Mouse (Mus musculus) right cerebral cortex, postnatal 36 days (tissue): ENCODE data around the gene St6galnac4.
A peak's percentile ranks its signal among the peaks of the same experiment; 100 is the strongest.

ENCODE experiments used
- DNase-seq, 2 experiments: peaks; one replicate each; pipeline ENCODE4 v3.0.0; 2022; ENCODE audit warnings: low spot score in 2 of 2, mixed read lengths in 1 of 2

Gene St6galnac4

DNA sequence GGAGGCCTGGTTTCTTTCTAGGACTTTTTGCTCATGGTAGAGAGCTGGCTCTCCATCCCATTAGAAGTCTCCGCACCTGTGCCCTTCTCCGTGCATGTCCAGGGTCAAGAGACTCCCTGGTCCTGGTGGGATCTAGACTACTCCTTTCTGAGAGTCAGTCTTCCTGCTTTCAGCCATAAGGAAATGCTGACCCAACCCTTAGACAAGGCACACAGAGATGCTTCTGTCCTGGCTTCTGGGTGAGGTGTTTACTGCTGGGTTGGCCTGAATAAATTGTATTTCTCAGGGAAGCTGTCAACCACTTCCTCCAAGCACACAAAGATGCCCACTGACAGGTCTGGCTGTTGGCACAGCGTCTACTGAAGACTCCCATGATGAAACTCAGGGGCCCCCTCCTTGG is 12.5 kb downstream of the St6galnac4 start, which contains the start of gene St6galnac6:
Gene St6galnac6 (plus strand): TSS at position 301 of the 400 bp plus-strand sequence.
- DNase-seq = no peak

DNA sequence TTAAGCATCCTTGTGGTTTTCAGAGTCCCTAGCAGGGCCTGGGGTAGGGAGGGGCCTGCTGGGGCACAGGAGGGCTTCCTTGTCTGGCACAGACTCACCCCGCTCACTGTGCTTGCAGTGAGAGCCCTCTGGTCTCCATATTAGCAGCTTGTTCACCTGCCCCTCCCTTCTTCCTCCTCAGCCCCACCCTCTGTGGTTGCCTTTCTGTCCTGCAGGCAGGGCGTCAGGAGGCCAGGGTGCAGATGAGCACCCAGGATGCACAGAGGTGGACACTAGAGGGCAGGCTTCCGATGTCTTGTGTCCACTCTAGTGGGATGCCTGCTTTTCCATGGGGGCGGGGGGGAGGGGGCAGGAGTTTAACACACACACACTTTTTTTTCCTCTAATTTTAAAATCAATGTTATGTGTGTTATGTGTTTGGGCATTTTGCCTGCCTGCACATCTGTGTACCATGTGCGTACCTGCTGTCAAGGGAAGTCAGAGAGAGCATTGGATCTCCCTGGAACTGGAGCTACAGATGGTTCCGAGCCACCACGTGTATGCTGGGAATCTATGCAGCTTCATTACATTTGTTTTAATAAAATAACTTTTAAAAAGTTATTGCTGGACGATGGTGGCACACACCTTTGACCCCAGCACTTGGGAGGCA is 14.6 kb downstream of the St6galnac4 start:
- no peak for DNase-seq

DNA sequence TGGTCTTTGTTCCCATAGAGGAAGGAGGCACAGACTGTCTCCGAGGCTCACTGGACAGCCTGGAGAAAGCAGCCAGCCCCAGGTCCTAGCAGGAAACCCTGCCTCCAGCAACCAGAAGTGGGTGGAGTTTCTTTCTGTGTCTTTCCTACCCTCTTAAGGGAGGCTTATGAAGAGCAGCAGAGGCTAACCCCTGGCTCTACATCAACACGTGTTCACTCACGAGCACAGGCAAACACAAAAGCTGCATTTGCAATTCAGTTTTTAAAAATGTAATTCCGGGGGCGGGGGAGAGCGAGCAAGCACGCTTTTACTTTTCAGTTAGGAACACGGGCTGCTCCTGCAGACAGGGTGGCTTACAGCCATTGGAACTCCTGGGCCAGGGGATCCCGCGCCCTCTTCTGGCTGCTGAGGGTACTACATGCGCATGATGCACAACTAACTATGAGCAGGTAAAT is 15.7 kb downstream of the St6galnac4 start:
- peak; percentile 81 to 89 for DNase-seq

DNA sequence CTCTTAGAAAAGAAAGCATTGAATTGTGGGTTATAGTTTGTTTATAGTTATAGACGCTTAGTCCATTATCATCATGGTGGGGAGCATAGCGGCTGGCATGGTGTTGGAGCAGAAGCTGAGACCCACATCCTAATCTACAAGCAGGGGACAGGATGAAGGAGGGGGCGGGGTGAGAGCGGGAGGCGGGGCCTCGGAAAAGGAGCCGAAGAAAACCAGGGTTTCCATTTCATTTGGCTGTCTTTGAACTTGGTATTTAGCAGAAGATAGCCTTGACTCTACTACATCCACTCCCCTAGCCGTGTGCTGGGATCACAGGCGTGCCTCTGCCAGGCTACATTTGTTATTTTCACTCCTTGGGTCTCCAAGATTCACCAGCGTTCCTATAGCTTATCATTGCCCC is 17.7 kb downstream of the St6galnac4 start:
- no peak for DNase-seq

DNA sequence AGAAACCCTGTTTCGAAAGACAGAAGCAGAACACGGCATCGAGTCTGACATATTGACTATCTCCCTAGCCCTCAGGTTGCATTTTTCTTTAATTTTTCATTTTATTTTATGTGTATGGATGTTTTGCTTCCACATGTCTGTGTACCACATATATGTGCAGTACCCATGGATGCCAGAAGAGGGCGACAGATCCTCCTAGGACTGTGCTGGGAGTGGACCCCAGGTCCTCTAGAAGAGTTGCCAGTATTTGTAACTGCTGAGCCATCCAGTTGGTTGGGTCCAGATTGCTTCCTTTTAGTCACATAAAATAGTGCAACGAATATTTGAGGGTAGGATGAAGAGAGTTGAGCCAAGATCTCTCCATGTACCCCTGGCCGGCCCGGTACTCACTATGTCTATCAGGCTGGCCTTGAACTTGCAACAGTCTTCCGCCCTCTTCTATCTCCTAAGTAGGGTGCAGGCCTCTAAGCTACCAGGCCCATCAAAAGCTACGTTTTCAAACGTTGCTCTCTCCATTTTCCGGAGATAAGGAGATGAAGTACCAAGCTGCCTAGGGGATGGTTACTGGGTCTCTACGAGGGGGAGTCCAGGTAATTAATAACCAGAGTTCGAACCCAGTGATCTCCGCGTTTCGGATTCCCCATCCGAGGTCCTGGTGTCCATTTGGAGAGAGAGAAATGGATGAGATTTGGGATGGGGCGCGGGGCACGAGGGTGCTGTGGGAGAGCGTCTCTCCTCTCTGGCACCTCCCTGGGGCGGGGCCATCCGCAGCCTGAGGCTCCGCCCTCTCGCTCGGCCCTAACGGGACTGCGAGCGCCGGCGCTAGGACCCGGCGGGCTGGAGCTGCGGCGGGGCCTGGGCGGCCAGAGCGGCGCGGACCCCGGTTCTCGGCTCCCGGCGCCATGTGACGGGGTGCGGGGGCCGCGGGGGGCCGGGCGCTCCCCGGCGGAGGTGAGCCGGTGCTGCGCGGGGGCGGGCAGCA is 19.6 kb downstream of the St6galnac4 start:
- peak; percentile 66 to 81 for DNase-seq

DNA sequence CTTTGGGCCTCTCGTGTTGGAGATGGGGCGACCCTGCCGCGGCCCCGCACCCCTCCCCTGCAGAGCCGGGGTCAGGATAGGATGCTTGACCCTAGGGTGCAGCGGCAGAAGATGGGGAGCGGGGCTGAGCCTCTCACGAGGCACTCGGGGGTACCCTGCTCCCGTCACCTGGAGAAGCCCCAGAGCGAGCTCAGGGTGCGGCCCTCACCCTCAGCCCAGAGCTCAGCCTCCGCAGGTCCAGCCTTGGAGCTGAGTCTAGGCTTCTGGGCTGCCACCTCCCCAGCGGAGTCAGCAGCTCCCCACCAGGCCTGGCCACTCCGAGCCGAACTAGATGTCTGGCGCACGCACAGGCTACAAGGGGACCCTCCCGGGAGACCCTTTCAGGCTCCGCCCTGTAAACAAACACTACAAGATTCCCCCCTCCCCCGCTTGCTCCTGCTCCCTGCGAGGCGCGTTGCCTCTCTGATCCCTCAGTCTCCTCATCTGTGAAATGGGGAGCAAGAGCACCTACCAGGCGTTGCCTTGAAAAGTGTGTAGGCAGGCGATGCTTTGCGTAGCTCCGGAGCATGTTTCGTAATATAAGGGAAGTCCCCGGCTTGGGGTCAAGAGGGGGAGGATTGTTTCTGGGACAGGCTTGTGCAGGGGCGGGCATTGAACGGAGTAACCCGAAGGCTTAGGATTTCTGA is 20.5 kb downstream of the St6galnac4 start:
- peak in 1 of 2 experiments; percentile 32 for DNase-seq

DNA sequence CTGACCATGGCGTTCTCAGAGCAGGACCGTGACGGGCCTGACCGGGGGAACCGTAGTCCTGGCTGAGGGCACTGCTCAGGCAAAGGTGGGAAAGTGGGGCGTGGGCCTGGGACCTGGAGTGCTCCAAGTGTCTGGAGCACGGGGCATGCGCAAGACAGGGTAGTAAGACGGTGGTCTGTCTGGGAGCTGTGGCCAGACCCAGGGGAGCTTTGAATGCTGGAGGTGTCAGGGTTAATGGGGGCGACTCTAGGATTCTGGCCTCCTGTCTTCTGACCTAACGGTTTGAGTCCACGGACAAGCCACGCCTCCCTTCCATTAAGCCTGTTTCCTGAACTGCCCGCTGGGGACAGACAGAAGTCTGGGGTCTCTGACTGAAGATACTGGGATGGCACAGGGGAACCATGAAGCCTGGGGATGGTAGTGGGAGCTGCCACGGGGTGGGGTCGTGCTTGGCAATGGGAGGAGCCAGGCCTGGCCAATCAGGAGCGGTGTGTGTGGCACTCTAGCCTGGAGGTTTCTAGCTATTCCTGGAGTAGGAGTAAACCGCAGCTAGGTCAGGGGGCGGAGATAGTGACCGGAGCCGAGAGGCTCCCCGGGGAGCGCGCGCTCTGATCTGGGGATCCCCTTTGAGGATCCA is 21.4 kb downstream of the St6galnac4 start:
- no peak for DNase-seq

DNA sequence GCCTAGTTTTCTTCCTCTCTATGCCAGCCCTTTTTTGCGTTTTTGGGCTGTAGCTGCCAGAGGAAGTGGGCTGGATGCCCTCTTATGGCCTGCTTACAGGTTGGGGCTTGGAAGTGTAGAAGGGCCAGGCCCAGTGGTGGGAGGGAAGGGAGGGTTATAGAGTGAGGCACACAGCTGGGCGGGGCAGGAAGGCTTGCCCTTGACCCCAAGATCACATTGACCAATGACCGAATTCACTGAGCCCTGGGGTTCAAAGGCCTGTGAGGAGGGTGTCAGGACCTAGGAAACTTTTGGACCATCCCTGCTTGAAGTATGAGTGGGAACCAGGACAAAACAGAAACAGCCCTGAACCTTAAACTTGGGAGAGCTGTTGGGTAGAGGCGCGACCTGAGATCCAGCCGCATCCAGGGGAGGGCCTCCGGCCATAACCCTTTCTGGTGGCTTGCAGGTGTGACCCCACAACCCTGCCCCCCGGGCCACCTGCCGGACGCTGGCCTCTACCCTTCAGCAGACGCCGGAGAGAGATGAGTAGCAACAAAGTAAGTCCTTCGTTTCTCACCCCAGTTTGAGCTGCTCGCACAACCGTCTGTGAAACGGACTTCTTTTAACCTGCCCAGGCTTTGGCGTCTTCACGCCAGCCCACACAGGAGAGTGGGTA is 22.0 kb downstream of the St6galnac4 start:
- DNase-seq = no peak

DNA sequence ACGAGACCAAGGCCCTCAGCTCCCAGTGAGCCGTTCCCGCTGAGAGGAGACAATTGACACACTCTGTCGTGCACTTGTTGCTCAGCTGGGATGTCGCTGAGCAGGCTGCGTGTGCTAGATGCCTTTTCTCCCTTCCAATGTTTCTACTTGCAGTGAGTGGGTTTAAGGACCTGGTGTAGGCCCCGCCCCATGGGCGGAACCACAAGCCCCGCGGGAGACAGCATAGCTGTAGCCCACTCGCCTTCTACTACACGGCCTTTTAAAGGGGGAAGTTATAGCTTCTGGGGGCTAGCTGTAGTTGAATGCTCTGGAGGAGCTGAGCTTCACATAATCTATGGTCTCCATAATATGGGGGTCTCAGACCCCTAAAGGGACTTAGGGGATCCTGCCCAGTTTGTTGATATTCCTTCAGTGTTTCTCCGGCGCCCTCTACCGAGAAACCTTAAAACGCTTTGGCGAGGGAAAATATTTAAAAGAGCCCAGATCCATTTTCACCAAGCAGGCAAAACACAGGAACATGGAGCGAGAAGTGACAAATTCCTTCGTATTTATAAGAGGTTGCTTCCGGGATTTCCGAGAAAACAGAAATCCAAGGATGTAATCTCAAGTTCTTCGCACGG is 23.8 kb downstream of the St6galnac4 start:
- DNase-seq = no peak

DNA sequence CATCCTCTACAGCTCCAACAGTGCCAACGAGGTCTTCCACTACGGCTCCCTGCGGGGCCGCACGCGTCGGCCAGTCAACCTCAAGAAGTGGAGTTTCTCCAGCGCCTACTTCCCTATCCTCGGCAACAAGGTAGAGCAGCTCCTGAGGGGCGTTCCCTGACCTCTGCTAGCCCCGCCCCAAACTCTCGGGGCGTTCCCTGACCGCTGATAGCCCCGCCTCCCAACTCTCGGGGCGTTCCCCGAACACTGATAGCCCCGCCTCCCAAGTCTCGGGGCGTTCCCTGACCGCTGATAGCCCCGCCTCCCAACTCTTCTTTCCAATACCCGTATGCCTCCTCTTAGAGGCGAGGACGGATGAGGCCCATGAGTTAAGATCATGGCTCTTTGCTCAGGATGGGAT is 25.4 kb downstream of the St6galnac4 start:
- DNase-seq = no peak

DNA sequence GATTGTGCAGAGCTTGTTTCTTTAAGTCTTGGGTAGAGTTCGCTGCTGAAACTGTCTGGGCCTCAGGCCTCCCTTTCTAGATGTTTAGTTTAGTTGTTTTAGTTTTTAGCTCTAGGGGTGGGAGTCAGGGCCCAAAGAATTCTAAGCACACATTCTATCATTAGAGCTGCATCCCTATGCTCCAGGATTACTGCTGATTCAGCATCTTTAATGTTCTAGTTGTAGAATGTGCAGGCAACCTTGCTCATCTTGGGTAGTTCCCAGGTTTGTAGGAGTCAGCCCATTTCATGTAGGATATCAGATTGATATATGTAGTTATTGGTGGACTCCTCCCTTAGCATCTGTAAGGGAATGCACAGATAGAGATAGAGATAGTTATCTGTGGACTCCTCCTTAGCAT is 30.2 kb downstream of the St6galnac4 start:
- no peak for DNase-seq

DNA sequence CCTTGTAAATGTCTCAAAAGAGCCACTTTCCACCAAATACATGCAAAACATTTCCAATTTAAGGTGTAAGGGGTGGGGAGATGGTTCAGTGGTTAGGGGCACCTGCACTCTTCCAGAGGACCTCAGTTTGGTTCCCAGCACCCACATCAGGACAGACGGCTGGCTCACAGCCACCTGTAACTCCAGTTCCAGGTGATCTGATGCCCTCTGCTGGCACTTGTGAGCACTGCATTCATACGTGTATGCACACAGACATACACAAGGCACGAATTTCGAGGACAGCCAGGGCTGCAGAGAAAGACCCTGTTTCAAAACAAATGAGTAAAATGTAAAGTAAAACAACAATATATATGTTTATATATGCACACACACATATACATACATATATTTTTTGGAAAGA is 30.7 kb downstream of the St6galnac4 start:
- DNase-seq = no peak

DNA sequence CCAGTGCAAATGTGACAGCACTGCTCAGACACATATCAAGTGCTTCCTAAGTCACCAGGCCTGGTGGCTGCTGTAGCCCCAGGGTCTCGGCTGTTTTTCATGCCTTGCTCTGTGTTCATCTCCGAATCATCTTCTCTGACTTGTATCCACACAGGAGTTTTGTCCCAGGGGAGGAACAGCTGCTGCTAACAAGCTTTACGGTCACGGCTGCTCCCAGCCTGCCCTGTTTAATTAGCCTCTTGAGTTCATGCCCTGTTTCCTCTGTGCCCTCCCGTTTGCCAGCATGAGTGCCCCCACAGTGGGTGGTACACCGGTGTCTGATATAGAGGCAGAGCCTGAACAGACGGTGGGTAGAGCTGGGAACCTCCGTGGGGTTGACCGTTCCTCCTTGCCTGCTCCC is 31.2 kb downstream of the St6galnac4 start:
- DNase-seq = no peak

DNA sequence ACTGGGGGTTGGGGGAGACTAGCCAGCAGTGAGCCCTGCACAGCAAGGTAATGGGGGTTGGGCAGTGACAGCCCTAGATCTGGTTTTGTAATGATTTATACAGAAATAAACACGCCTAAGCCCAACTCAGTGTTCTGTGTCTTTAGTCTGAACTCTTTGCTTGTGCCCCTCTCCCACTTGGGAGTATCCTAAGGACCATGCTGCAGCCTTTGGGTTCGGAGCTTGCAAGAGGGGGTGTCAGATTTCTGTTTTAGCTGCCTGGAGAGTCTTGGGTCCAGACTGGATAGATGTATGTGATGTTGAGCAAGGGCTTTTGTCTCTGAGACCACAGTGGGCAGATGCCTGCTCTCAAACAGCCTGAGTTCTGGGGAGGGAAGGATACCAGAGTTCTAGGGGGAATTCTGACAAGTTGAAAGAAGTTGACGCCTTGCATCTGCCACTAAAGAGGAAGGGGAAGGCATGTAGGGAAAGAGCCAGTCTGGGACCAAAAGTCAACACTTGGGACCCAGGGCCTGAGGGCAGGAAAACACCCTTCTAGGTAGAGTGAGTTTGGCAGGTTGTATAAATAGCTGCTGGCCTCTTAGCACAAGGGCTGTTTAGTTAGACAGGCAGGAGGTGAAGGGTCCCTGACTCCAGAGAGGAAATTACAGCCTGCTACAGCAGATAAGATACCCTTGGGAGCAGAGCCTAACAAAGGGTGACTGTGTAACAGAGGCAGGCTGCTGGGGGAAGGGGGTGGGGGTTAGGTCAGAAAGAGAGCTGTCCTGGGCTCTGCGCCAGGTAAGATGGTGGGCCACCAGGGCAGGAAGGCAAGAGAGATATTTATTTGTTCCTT is 34.0 kb downstream of the St6galnac4 start:
- DNase-seq = no peak

DNA sequence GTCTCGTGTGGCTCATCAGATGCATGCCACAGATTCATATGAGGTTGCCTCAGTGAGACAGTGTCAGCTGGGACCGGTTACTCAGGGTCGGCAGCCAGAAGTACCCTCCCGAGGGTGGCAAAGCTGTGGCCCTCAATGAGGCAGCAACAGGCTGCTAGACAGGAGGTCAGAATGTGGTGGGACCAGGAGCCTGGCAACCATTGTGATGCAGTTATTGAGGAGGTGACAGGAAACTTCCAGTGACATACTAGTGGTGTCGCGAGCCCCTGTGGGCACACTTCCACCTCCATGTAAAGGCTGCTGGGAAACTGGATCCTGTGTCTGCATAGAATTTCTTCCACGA is 34.6 kb downstream of the St6galnac4 start, which contains the start of gene Ak1:
Gene Ak1 (plus strand): TSS at position 242 of the 343 bp plus-strand sequence.
- no peak for DNase-seq

DNA sequence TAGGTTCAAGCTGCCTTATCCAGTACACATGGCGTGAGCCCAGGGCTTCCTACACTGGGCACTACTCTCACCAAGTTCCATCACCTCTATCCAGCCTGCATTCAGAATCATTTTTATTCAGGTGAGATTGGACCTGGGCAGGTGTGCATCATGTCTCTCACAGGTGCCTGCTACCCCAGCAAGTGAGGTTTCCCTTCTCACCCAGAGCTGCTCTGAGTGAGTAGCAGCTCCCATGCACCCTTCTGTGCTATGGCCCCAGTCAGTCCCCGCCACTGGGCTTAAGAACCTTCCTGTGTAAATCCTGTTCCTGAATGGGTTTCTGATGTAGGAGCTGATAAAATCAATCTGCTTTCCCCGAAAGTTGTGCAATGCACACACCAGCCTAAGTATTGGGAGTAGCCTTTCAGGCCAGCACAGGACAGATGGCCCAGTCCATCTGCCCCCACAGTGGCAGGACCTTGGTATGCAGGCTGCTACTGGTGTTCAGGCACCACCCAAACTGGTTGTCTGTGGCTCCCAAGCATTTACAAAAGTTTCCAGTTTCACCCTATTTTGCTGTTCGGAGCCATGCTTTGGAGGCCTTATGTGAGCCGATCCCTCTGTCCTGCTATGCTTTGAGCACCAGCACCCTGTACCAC is 37.3 kb downstream of the St6galnac4 start:
- DNase-seq = no peak

DNA sequence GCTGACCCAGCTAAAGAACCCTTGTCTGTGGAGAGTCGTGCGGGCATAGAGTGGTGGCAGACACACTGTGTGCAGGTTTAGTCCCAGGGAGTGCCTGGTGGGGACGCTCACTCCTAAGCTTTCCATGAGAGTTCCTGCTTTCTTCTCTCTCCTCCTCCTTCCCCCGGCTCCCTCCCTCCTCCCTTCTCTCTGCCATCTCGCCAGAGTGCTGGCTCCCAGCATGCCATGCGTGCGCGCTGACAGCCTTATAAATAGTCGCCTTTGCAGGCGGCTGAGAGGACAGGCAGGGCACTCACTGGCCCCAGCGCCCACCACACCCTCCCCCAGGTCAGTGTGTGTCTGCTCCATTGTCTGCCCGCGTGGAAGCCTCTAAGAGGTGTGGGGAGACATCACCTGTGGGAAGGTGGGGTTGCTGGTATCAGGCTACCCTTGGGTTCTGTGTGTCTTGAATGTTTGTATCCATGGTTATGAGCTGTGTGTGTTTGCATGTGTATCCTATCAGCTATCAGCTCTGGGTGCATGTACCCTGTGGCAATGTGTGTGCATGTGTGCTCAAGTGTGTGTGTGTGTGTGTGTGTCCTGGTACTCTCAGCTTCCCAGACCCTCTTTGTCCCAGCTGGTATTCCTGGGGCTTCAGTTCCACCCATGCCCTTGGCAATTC is 38.4 kb downstream of the St6galnac4 start:
- DNase-seq = peak; percentile 87 to 90

DNA sequence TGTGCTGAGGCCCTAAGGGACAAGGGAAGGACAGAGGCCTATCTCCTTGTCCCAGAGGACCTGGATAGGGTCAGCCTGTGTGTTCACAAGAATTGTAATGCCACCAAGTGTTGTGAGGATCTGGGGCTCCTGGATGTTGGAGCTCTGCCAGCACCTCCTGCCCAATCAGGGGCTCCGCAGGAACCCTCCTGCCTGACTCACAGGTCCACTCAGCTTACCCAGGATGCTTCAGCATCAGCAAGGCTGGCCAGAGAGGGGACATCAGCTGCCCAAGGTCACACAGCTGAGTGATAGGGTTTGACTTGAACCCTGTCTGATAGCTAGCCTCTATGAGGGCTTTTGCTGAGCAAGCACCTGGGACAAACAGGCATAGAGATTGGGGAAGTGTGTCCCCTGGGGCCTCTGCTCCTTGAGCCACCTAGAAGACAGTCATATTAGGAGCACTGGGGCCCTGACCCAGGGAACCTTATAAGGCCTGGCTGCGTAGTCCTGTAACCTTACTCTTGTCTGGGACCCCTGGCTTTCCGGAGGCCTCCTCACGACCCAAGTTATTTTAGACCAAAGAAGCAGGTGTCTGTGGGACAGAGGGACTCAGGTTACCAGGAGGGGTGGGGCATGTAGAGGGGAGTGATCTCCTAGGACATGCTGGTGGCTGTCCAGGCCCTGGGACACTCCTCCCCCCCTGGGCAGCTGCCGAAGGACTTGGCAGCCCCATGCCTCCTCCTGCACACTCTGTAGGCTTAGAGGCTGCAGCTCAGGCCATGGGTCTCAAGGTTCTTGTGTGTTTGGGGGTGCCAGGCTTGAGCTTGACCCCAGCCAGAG is 39.2 kb downstream of the St6galnac4 start:
- peak in 1 of 2 experiments; percentile 55 for DNase-seq
